Mouse (Mus musculus): Measurements from ENCODE around the gene Kctd13. TPM values are rescaled to one million over a fixed set of nuclear protein-coding genes. Genes with fewer than 3 reads are reported as not detected.

The Kctd13 gene
- polyA plus RNA-seq, 1 experiment from 2014 or later: 13.3 TPM

GRCm38 (mm10) chr7:126984667-126985444 lies 56.2 kb downstream of the Kctd13 start:
- H3K4me1 ChIP-seq (ENCODE audit: control insufficient read depth, insufficient read depth, low read length): no peaks in the 10 kb centered on the region; the same call in 1 of the 2 replicates
- H3K4me3 ChIP-seq (ENCODE audit: low read length): no peak overlapping the region
- WGBS: 36% methylated on average over 10 of the region's 10 CpGs
- no peak overlapping the region for H3K27ac ChIP-seq (ENCODE audit: low read length)
- H3K4me2 ChIP-seq (ENCODE audit: low read depth, low read length): no peak overlapping the region
- peaks cover 9% of the 10 kb centered on the region for H3K36me3 ChIP-seq (ENCODE audit: control insufficient read depth, insufficient read depth)
- H3K9me3 ChIP-seq (replicated peaks; ENCODE audit: control insufficient read depth, low read length): no peaks in the 10 kb centered on the region
- H3K9ac ChIP-seq (ENCODE audit: low read length): no peak overlapping the region
- no peaks in the 10 kb centered on the region for H3K27me3 ChIP-seq (ENCODE audit: control insufficient read depth, insufficient read depth, low read length)
- ATAC-seq (replicated peaks; ENCODE audit: extremely low read depth, insufficient read depth, low FRiP score): no peak

GRCm38 (mm10) chr7:126986319-126986718 lies 57.6 kb downstream of the Kctd13 start:
- H3K27me3 ChIP-seq (ENCODE audit: control insufficient read depth, insufficient read depth, low read length): no peaks in the 10 kb centered on the region
- ATAC-seq (replicated peaks; ENCODE audit: extremely low read depth, insufficient read depth, low FRiP score): no peak
- H3K4me3 ChIP-seq (ENCODE audit: low read length): no peak overlapping the region
- no peak overlapping the region for H3K27ac ChIP-seq (ENCODE audit: low read length)
- H3K36me3 ChIP-seq (ENCODE audit: control insufficient read depth, insufficient read depth): no peaks in the 10 kb centered on the region
- no peak overlapping the region for H3K4me2 ChIP-seq (ENCODE audit: low read depth, low read length)
- H3K4me1 ChIP-seq (ENCODE audit: control insufficient read depth, insufficient read depth, low read length): no peaks in the 10 kb centered on the region; the same call in 1 of the 2 replicates
- H3K9me3 ChIP-seq (replicated peaks; ENCODE audit: control insufficient read depth, low read length): no peaks in the 10 kb centered on the region
- H3K9ac ChIP-seq (ENCODE audit: low read length): no peak overlapping the region
- WGBS: 42% methylated on average over 9 of the region's 9 CpGs

DNA sequence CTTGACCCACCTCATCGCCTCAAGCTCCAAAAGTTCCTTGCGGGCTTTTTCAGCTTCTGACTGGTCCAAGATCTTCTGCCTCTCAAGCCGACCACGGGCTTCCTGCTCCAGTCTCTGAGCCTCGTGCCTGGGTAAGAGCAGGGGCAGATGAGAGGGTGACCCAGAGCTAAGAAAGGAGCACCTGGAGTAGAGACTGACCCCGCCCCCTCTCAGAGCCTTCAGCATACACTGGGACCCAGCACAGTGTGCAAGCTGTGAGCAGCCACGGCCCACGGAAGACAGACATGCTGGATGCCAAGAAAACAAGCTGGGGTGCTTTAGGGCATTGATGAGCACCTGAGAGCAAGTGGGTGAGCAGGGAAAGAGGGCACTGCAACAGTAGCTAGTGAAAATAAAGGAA lies 60.1 kb downstream of the Kctd13 start:
- Histone ChIP-seq H3K9ac (ENCODE audit: low read length) (no peak overlapping the region), H3K9me3 (replicated peaks; ENCODE audit: control insufficient read depth, low read length) (no peaks in the 10 kb centered on the region), H3K4me3 (ENCODE audit: low read length) (no peak overlapping the region), H3K4me1 (ENCODE audit: control insufficient read depth, insufficient read depth, low read length) (no peaks in the 10 kb centered on the region; the same call in 1 of the 2 replicates), H3K4me2 (ENCODE audit: low read depth, low read length) (no peak overlapping the region), H3K27ac (ENCODE audit: low read length) (no peak overlapping the region), H3K27me3 (ENCODE audit: control insufficient read depth, insufficient read depth, low read length) (no peaks in the 10 kb centered on the region), H3K36me3 (ENCODE audit: control insufficient read depth, insufficient read depth) (no peaks in the 10 kb centered on the region)
- WGBS: 71% methylated on average over 8 of the region's 8 CpGs
- ATAC-seq (replicated peaks; ENCODE audit: extremely low read depth, insufficient read depth, low FRiP score): no peak

Other genes starting within 250 kb of the Kctd13 start
- 75.4 and 85.6 TPM in 2 replicates for gene Bola2, start 233.5 kb upstream of the Kctd13 start, polyA plus RNA-seq (2015; fragmentation: Nextera tagmentation; extraction: Ambion mirVana)
- gene Slx1b, start 233.1 kb upstream of the Kctd13 start, polyA plus RNA-seq (2015; fragmentation: Nextera tagmentation; extraction: Ambion mirVana): 6.6 and 6.7 TPM in 2 replicates
- 57.7 and 131 TPM in 2 replicates for gene Coro1a, start 221.1 kb upstream of the Kctd13 start, polyA plus RNA-seq (2015; fragmentation: Nextera tagmentation; extraction: Ambion mirVana)
- gene Mapk3, start 169.3 kb upstream of the Kctd13 start, polyA plus RNA-seq (2015; fragmentation: Nextera tagmentation; extraction: Ambion mirVana): 58.6 and 62.5 TPM in 2 replicates
- gene Gdpd3, start 162.5 kb upstream of the Kctd13 start, polyA plus RNA-seq (2015; fragmentation: Nextera tagmentation; extraction: Ambion mirVana): 0.75 and 1.00 TPM in 2 replicates
- gene Ypel3, start 151.9 kb upstream of the Kctd13 start, polyA plus RNA-seq (2015; fragmentation: Nextera tagmentation; extraction: Ambion mirVana): 80.8 and 84.6 TPM in 2 replicates
- 0.09 and 0.58 TPM in 2 replicates for gene Tbx6, start 147.4 kb upstream of the Kctd13 start, polyA plus RNA-seq (2015; fragmentation: Nextera tagmentation; extraction: Ambion mirVana)
- gene Ppp4c, start 136.4 kb upstream of the Kctd13 start, polyA plus RNA-seq (2015; fragmentation: Nextera tagmentation; extraction: Ambion mirVana): 133 and 159 TPM in 2 replicates
- gene Fam57b, start 131.2 kb upstream of the Kctd13 start, polyA plus RNA-seq (2015; fragmentation: Nextera tagmentation; extraction: Ambion mirVana): 0.86 and 1.4 TPM in 2 replicates
- gene 4930451I11Rik, start 97.2 kb upstream of the Kctd13 start, polyA plus RNA-seq (2015; fragmentation: Nextera tagmentation; extraction: Ambion mirVana): not detected in 2 replicates
- not detected in 2 replicates for gene Doc2a, start 81.5 kb upstream of the Kctd13 start, polyA plus RNA-seq (2015; fragmentation: Nextera tagmentation; extraction: Ambion mirVana)
- gene Hirip3, start 66.9 kb upstream of the Kctd13 start, polyA plus RNA-seq (2015; fragmentation: Nextera tagmentation; extraction: Ambion mirVana): 19.8 and 22.2 TPM in 2 replicates
- gene Ino80e, start 66.5 kb upstream of the Kctd13 start, polyA plus RNA-seq (2015; fragmentation: Nextera tagmentation; extraction: Ambion mirVana): 50.5 and 52.0 TPM in 2 replicates
- gene Taok2, start 44.2 kb upstream of the Kctd13 start, polyA plus RNA-seq (2015; fragmentation: Nextera tagmentation; extraction: Ambion mirVana): 31.1 and 35.4 TPM in 2 replicates
- gene Tmem219, start 6.0 kb upstream of the Kctd13 start, polyA plus RNA-seq (2015; fragmentation: Nextera tagmentation; extraction: Ambion mirVana): 19.6 and 22.5 TPM in 2 replicates
- not detected in 2 replicates for gene Asphd1, start 20.7 kb downstream of the Kctd13 start, polyA plus RNA-seq (2015; fragmentation: Nextera tagmentation; extraction: Ambion mirVana)
- 0.53 and 1.0 TPM in 2 replicates for gene Sez6l2, start 21.7 kb downstream of the Kctd13 start, polyA plus RNA-seq (2015; fragmentation: Nextera tagmentation; extraction: Ambion mirVana)
- 85.1 and 89.4 TPM in 2 replicates for gene Cdipt, start 47.0 kb downstream of the Kctd13 start, polyA plus RNA-seq (2015; fragmentation: Nextera tagmentation; extraction: Ambion mirVana)
- 1.2 and 1.6 TPM in 2 replicates for gene Cdiptos, start 47.2 kb downstream of the Kctd13 start, polyA plus RNA-seq (2015; fragmentation: Nextera tagmentation; extraction: Ambion mirVana)
- 15.9 and 20.6 TPM in 2 replicates for gene Mvp, start 85.7 kb downstream of the Kctd13 start, polyA plus RNA-seq (2015; fragmentation: Nextera tagmentation; extraction: Ambion mirVana)
- 0.75 TPM in 1 of 2 replicates, not detected in the other for gene Pagr1b, start 87.6 kb downstream of the Kctd13 start, polyA plus RNA-seq (2015; fragmentation: Nextera tagmentation; extraction: Ambion mirVana)
- 61.0 and 78.5 TPM in 2 replicates for gene Pagr1a, start 88.5 kb downstream of the Kctd13 start, polyA plus RNA-seq (2015; fragmentation: Nextera tagmentation; extraction: Ambion mirVana)
- gene Gm42742, start 92.2 kb downstream of the Kctd13 start, polyA plus RNA-seq (2015; fragmentation: Nextera tagmentation; extraction: Ambion mirVana): 15.4 and 38.5 TPM in 2 replicates
- gene Prrt2, start 92.3 kb downstream of the Kctd13 start, polyA plus RNA-seq (2015; fragmentation: Nextera tagmentation; extraction: Ambion mirVana): 1.6 and 2.4 TPM in 2 replicates
- gene Maz, start 98.2 kb downstream of the Kctd13 start, polyA plus RNA-seq (2015; fragmentation: Nextera tagmentation; extraction: Ambion mirVana): 31.5 and 34.1 TPM in 2 replicates
- gene Kif22, start 113.6 kb downstream of the Kctd13 start, polyA plus RNA-seq (2015; fragmentation: Nextera tagmentation; extraction: Ambion mirVana): 80.4 and 81.6 TPM in 2 replicates
- 18.3 TPM in 1 of 2 replicates, not detected in the other for gene Zg16, start 158.4 kb downstream of the Kctd13 start, polyA plus RNA-seq (2015; fragmentation: Nextera tagmentation; extraction: Ambion mirVana)
- gene AI467606, start 162.5 kb downstream of the Kctd13 start, polyA plus RNA-seq (2015; fragmentation: Nextera tagmentation; extraction: Ambion mirVana): 4.9 and 8.4 TPM in 2 replicates
- gene Qprt, start 193.3 kb downstream of the Kctd13 start, polyA plus RNA-seq (2015; fragmentation: Nextera tagmentation; extraction: Ambion mirVana): 2.1 and 2.6 TPM in 2 replicates
- gene Spn, start 208.9 kb downstream of the Kctd13 start, polyA plus RNA-seq (2015; fragmentation: Nextera tagmentation; extraction: Ambion mirVana): 1.2 and 2.6 TPM in 2 replicates

Data from heart, embryonic 16.5 days (tissue).